Mouse (Mus musculus) hindbrain, embryonic 10.5 days (tissue): ENCODE data around the gene Scamp3. TPM values are rescaled to one million over a fixed set of nuclear protein-coding genes. Genes with fewer than 3 reads are reported as not detected.
A peak's percentile ranks its signal among the peaks of the same experiment; 100 is the strongest.

Source experiments
- DNase-seq: peaks from one replicate; pipeline ENCODE4 v3.0.0-alpha.2; 2017; ENCODE audit warnings: low spot score
- H3K27ac ChIP-seq: fragments of 300-500 bp; sonication (generic); 2 replicates; pipeline ENCODE4 v1.5.1; 2016; ENCODE audit warnings: mild to moderate bottlenecking, moderate library complexity
- H3K27me3 ChIP-seq: fragments of 300-500 bp; sonication (generic); 2 replicates; pipeline ENCODE4 v1.6.1; 2016; ENCODE audit warnings: mild to moderate bottlenecking; ENCODE audit not compliant: poor library complexity, insufficient read depth, severe bottlenecking
- H3K36me3 ChIP-seq: fragments of 300-500 bp; sonication (generic); 2 replicates; pipeline ENCODE4 v1.6.1; 2016; ENCODE audit warnings: mild to moderate bottlenecking, moderate library complexity
- H3K4me1 ChIP-seq: fragments of 300-500 bp; sonication (generic); replicated peaks from 2 replicates; pipeline ENCODE4 v1.6.1; 2016; ENCODE audit warnings: mild to moderate bottlenecking
- H3K4me3 ChIP-seq: fragments of 300-500 bp; sonication (generic); 2 replicates; pipeline ENCODE4 v1.5.1; 2016; ENCODE audit warnings: mild to moderate bottlenecking, moderate library complexity
- H3K9me3 ChIP-seq: fragments of 300-500 bp; sonication (generic); 2 replicates; pipeline ENCODE4 v1.6.1; 2016; ENCODE audit warnings: mild to moderate bottlenecking, moderate library complexity
- WGBS: fragments of 180-500 bp; shearing (Covaris S2); methylation state at CpG from one replicate; pipeline ENCODE4 v1.1.7; 2016; 5-methylcytosine and 5-hydroxymethylcytosine counted together
- polyA plus RNA-seq: library from polyadenylated mRNA; unstranded; fragments of >200 nt; fragmentation: Nextera tagmentation; extraction: Ambion mirVana; gene quantifications from 2 replicates; pipeline ENCODE4 v1.2.1, GENCODE M21; 2016

Gene Scamp3
- polyA plus RNA-seq, result 98.9 and 116 TPM in 2 replicates

DNA sequence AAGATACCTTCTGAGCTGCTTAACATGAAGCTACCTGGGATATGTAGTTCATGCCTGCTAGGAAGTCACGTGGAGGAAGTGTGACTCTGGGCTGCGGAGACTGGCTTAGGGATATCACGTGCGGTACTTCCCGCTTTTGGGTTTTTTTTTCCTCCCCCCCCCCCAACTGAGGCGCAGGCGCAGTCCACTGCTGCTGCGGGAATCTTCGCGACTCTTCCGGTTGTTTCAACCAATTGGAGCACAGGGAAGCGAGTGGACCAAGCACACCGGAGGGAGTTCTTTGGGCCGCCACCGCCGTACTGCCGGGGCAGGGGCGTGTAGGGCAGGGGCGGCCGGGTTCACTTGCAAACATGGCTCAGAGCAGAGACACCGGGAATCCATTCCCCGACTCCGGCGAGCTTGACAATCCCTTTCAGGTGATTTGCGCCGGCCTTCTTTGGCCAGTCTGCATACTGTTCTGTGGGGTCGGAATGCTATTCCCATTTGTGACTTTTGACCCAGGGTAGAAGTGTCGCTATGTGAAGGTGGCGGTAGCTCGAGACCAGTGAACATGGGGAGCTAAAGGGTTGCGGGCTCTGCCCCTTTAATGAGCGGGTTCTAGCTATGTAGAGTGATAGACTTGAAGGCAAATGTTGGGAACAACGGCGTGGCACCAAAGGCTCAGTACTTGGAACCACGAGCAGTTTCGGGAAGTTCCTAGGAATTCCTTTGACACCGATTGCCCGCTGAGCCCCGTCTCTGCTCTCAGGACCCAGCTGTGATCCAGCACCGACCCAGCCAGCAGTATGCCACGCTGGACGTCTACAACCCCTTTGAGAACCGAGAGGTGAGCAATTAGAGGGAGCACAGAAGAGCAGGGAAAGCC lies at the start of gene Scamp3:
Scamp3 (plus strand) TSS at position 232 of the 865 bp plus-strand sequence.
- Histone ChIP-seq H3K27me3 (no peaks in the 10 kb centered on the region), H3K36me3 (peaks cover 79% of the 10 kb centered on the region), H3K9me3 (no peaks in the 10 kb centered on the region), H3K4me1 (peaks cover 18% of the 10 kb centered on the region), H3K27ac (peak within 1 kb of the TSS; percentile 89), H3K4me3 (peak within 1 kb of the TSS; percentile 78)
- DNase-seq, result peak; percentile 95
- WGBS, result under 1% methylated on average over 43 of the region's 43 CpGs

DNA sequence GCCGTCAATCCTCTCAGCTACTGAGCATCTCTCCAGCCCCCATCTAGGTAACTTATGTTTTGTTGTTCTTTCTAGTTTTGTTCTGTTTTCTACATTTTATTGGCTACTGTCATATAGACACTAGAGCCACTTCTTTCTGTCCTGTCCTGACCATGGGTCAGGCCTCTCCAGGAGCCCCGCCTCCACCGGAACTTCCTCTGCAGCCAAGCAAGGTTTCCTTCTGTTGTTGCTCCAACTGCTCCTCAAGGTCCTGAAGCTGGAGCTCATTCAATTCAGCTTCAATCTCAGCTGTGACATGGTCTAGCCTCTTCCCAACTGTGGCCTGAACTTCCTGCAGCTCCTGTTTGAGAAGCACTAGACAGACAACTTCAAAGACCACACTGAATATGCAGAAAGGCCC lies 47.4 kb upstream of the Scamp3 start:
- WGBS, result 92% methylated on average over 3 of the region's 3 CpGs
- no peak for DNase-seq
- Histone ChIP-seq H3K27me3 (peaks cover 22% of the 10 kb centered on the region; the same call in 1 of the 2 replicates), H3K4me1 (peaks cover 12% of the 10 kb centered on the region), H3K36me3 (no peaks in the 10 kb centered on the region), H3K4me3 (no peak overlapping the region), H3K27ac (no peak overlapping the region), H3K9me3 (no peaks in the 10 kb centered on the region)

DNA sequence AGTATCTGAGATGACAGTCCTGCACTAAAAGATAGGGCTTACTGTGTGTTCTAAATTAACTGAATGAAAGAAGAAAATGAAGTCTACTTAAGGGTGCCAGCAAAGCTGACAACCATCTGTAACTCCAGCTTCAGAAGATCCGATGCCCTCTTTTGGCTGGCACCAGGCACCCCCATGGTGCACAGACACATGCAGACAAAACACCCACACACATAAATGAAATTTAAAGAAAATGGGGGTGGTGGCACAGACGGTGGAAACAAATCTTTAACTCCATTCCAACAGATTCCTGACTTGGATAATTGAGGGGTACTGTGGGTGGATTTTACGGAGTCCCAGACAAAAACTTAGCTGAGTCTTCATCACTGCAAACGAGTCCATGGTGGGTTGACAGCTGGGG lies 45.5 kb upstream of the Scamp3 start:
- Histone ChIP-seq H3K9me3 (no peaks in the 10 kb centered on the region), H3K27me3 (peaks cover 26% of the 10 kb centered on the region; the same call in 1 of the 2 replicates), H3K4me1 (peaks cover 16% of the 10 kb centered on the region), H3K27ac (peak overlapping the region; percentile 60; the same call in 1 of the 2 replicates), H3K4me3 (peak overlapping the region; percentile 49), H3K36me3 (no peaks in the 10 kb centered on the region)
- 41% methylated on average over 4 of the region's 4 CpGs for WGBS
- no peak for DNase-seq

DNA sequence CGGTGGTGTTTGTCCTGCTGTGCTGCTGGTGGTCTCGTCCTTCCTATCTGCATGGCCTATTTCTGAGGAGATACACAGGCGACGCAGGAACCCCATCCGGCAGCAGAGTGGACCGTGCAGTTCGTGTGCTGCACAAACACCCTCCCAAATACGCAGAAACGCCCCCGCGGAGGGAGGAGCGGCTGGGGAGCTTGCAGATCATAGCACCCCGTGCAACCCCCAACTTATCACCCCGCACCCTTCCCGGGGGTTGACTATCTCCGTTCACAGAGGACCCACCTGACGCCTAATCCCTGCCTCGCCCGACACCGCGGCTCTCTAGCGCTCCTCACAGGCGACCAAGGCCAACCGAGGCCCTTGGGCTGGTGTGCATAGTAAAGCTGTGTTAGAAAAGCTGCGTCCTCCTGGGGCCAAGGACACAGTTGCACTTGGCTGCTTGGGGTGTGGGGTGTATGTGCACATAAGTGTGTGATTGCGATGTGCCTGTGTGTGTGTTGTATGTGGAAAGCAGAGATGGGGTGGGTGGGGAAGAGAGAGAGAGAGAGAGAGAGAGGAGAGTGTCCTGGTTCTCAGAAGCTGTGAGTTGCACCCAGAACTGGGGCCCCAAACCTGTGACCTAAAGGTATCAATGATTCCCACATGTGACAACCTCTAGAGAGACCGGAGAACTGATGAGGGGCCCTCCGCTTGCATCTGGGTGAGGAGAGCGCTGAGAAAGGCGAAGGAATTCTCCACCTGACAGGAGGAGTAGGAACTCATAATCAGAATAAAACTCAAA lies 44.8 kb upstream of the Scamp3 start:
- Histone ChIP-seq H3K9me3 (no peaks in the 10 kb centered on the region), H3K4me1 (peaks cover 16% of the 10 kb centered on the region), H3K36me3 (no peaks in the 10 kb centered on the region), H3K4me3 (peak overlapping the region; percentile 49), H3K27me3 (peaks cover 26% of the 10 kb centered on the region; the same call in 1 of the 2 replicates), H3K27ac (peak overlapping the region; percentile 60)
- WGBS, result 16% methylated on average over 30 of the region's 30 CpGs
- peak; percentile 29 for DNase-seq

DNA sequence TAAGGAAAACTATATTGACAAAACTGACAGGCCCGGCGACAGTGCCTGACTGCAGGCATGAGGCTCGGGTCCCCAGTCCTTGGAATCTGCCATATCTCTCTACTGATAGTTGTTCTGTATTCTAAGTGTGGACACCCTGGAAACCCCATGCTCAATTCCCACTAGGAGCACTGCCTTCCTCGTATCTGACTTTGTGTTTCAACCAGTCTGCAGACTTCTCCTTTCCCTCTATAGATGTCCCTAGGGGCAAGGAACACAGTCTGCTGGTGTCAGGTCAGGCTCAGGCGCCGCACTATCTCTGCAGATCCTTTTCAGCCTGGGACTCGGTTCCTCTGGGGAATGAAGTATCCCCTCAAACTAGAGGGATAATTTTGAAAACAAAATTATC lies 44.2 kb upstream of the Scamp3 start:
- Histone ChIP-seq H3K4me1 (peaks cover 16% of the 10 kb centered on the region), H3K36me3 (no peaks in the 10 kb centered on the region), H3K27me3 (peaks cover 26% of the 10 kb centered on the region; the same call in 1 of the 2 replicates), H3K27ac (no peak overlapping the region), H3K4me3 (no peak overlapping the region), H3K9me3 (no peaks in the 10 kb centered on the region)
- WGBS, result 81% methylated on average over 7 of the region's 7 CpGs
- no peak for DNase-seq

DNA sequence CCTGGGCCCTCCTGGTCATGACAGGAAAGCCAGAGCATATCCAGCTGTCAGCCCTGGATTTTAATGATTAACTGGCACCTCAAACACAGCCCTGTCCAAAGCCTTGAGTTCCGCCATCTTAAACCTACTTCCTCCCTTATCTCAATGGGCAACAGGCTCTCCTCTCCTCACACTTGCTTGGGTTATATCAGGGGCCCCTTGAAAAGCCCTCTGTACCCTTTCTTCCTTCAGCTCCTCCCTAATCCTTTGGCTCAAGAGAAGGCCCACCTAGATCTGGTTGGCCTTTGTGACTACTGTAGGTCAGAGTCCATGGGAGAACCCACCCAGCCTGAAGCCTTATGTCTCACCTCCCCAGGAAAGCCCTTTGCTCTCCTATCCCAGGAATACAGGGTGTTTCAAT lies 43.5 kb upstream of the Scamp3 start:
- no peaks in the 10 kb centered on the region for H3K9me3 ChIP-seq
- peaks cover 16% of the 10 kb centered on the region for H3K4me1 ChIP-seq
- no peak for DNase-seq
- WGBS, result 97% methylated on average over 1 of the region's 1 CpGs
- no peaks in the 10 kb centered on the region for H3K36me3 ChIP-seq
- no peak overlapping the region for H3K4me3 ChIP-seq
- no peak overlapping the region for H3K27ac ChIP-seq
- peaks cover 26% of the 10 kb centered on the region; the same call in 1 of the 2 replicates for H3K27me3 ChIP-seq

DNA sequence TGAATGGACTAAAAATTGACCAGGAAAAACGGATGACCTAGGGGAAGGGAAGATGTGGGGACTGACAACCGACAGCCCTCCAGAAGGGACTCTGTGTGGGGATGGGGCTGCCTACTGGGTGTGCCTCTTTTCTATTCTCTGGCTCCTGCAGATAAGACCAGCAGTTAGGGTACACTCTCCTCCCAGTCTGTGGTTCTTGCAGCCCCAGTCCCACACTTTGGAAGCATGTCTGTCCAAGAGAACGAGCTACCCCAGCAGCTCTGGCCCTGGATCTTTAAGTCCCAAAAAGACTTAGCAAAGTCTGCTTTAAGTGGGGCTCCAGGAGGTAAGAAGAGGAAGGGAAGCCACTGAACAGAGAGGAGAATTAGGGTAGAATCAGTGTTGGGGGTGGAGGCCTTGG lies 41.3 kb upstream of the Scamp3 start, which contains the start of gene Pklr:
Pklr (plus strand) TSS at position 185 of the 400 bp plus-strand sequence.
- Histone ChIP-seq H3K27me3 (peaks cover 24% of the 10 kb centered on the region; the same call in 1 of the 2 replicates), H3K36me3 (no peaks in the 10 kb centered on the region), H3K27ac (peak within 1 kb of the TSS; percentile 62), H3K4me1 (peaks cover 14% of the 10 kb centered on the region), H3K4me3 (peak within 1 kb of the TSS; percentile 28), H3K9me3 (no peaks in the 10 kb centered on the region)
- DNase-seq, result no peak
- WGBS, result 61% methylated on average over 3 of the region's 3 CpGs

DNA sequence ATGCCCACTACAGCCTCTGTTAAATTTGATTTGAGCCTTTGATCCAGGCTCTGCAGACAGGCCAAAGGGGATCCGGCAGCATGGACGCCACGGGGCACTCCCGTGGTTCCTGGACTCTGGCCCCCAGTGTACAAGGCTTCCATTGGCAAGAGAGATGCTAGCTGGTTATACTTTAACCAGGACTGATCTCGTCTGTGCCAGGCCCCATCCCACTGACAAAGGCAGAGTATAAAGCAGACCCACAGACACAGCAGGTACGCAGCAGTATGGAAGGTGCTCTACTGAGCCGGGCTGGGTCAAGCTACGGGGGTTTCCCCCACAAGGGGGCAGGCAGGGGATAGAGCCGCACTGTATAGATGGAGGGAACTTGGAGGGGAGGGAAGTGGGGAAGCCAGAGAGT lies 40.9 kb upstream of the Scamp3 start:
- Histone ChIP-seq H3K36me3 (no peaks in the 10 kb centered on the region), H3K4me3 (peak overlapping the region; percentile 28), H3K27me3 (peaks cover 24% of the 10 kb centered on the region; the same call in 1 of the 2 replicates), H3K4me1 (peaks cover 14% of the 10 kb centered on the region), H3K27ac (peak overlapping the region; percentile 62), H3K9me3 (no peaks in the 10 kb centered on the region)
- no peak for DNase-seq
- WGBS, result 43% methylated on average over 9 of the region's 9 CpGs

DNA sequence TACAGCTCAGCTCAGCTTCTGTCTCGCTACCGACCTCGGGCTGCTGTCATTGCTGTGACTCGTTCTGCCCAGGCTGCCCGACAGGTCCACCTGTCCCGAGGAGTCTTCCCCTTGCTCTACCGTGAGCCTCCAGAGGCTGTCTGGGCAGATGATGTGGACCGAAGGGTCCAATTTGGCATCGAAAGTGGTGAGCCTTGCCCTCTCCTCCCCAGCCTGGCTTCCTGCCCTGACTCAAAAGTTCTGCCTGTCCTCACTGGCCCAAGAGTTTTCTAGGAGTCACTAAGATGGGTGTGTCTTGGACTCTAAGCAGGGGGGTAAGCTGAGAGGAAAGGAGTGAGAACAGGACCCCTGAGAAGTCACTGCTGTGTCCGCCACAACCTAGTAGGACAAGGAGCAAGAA lies 32.5 kb upstream of the Scamp3 start:
- H3K36me3 ChIP-seq, result no peaks in the 10 kb centered on the region
- 83% methylated on average over 10 of the region's 10 CpGs for WGBS
- H3K4me3 ChIP-seq, result no peak overlapping the region
- H3K27ac ChIP-seq, result no peak overlapping the region
- H3K9me3 ChIP-seq, result no peaks in the 10 kb centered on the region
- peaks cover 25% of the 10 kb centered on the region for H3K4me1 ChIP-seq
- peaks cover 45% of the 10 kb centered on the region for H3K27me3 ChIP-seq
- DNase-seq, result no peak

DNA sequence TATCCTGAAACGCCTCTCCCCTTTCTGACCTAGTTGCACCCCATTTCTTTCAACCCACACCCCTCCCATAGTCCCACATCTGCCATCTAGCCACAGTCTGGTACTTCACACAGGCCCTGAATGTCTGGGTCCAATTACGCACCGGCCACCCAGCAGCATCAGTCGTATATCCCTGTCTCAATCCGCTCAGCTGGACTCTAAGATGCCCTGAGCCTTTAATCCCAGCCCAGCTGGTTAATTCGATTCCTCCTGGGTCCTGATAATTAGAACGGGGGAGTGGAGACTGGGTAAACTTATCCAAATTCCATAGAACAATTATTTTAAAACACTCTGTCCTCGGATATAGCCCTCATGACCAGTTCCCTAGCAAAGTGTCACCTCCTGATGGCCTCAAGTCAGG lies 31.7 kb upstream of the Scamp3 start:
- peaks cover 25% of the 10 kb centered on the region for H3K4me1 ChIP-seq
- 66% methylated on average over 8 of the region's 8 CpGs for WGBS
- no peak overlapping the region for H3K27ac ChIP-seq
- no peak for DNase-seq
- H3K9me3 ChIP-seq, result no peaks in the 10 kb centered on the region
- H3K36me3 ChIP-seq, result no peaks in the 10 kb centered on the region
- H3K4me3 ChIP-seq, result no peak overlapping the region
- peaks cover 53% of the 10 kb centered on the region for H3K27me3 ChIP-seq

DNA sequence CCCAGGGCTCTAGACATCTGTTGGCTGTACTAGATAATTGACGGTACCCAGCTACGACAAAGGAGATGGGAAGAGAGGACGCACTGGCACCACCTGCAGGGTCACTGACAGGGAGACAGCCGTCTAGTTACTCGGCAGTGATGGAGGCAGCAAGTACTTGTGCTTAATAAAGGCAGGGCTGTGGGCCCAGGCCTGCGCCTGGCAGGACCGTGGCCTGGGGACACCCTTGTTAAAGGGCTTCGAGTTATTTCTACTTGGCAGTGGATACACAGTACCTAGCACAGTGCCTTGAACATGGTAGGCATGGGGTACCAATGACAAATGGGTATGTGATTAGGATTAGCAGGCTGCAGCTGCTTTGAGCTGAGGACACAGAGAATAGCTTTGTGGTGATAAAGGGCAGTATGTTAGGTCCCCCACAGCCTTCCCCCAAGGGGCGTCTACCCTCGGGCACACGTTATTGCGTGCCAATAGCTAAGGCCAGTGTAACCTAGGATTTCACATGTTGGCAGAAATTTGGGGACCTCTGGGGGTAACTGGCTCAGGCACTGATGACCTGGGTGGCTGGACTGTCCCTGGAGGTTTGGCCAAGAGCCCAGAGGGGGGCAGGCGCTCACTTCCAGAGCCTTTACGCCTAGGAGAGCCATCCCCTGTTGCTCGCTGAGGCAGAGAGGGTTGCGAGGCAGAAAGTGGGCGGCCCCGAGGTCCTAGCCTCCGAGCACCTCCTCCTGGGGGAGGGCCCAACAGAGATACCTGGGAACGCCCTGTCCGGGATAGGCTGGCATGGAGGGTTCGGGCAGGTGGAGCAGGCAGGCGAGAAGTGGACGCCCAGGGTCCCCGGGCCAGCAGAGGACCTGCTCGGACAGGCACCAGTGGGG lies 29.9 kb upstream of the Scamp3 start:
- no peak for DNase-seq
- Histone ChIP-seq H3K36me3 (peaks cover 9% of the 10 kb centered on the region; the same call in 1 of the 2 replicates), H3K9me3 (no peaks in the 10 kb centered on the region), H3K4me1 (peaks cover 25% of the 10 kb centered on the region), H3K27me3 (peaks cover 64% of the 10 kb centered on the region), H3K4me3 (peak overlapping the region; percentile 40), H3K27ac (peak overlapping the region; percentile 59)
- 21% methylated on average over 26 of the region's 26 CpGs for WGBS

DNA sequence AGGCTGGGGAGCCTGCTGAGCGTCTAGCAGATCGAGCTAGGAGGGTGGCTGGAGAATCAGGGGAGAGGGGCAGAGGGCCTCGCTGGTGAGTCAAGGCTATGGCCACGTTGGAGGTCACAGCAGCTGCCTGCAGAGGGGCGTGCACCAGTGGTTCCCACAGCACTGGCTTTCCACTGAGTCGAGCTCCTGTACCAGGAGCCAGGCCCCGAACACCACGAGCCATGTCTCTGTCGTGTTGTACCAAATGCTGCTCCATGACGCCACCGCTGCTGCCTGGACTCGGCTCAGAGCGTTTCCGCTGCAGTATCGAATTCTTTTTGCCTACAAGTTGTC lies 29.3 kb upstream of the Scamp3 start:
- 10% methylated on average over 15 of the region's 15 CpGs for WGBS
- Histone ChIP-seq H3K36me3 (peaks cover 13% of the 10 kb centered on the region; the same call in 1 of the 2 replicates), H3K9me3 (no peaks in the 10 kb centered on the region), H3K4me3 (peak overlapping the region; percentile 40), H3K27me3 (peaks cover 68% of the 10 kb centered on the region), H3K27ac (peak overlapping the region; percentile 59), H3K4me1 (peaks cover 25% of the 10 kb centered on the region)
- no peak for DNase-seq
